Mouse (Mus musculus): Measurements from ENCODE around the gene Srp14.

DNA sequence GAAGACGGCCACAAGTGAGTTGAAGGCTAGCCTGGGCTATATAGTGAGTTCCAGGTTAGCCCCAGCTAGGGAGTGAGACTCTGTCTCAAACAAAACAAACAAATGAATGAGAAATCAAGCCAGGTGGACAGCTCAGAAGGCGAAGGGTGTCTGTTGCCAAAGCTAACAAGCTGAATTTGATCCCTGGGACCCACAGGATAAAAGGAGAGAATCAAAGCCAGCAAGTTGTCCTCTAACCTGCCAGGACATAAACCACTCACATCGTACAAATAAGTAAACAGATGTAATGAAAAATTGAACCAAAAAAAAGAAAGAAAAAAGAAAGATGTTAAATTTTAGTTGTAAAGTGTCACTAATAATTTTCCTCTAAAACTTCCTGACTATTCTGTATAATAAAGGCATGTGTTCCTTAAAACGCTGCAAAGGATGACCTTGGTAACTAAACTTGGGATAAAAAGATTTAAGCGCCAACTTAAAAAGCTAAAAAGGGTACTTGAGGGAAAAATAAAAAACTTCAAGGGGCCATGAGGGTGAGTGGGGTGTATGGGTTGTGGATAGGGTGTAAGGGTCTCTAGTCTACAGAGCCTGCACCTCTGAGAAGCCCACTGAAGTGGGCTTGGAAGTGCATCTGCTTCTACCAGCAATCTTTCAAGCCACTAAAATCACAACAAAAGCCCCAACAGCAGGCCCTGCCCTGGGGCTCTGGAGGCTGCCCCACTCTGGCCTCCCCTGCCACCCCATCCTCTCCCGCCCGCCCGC is 30.4 kb upstream of the Srp14 start:
- no peak for TF ChIP-seq GATA1 (IDR thresholded peaks at IDR 0.05; ENCODE audit: borderline replicate concordance, low read length)
- no peak for TF ChIP-seq FLI1 (IDR thresholded peaks at IDR 0.05; ENCODE audit: low read length)
